Mouse (Mus musculus): Measurements from ENCODE around the gene Ucn2. TPM values are rescaled to one million over a fixed set of nuclear protein-coding genes. Genes with fewer than 3 reads are reported as not detected.

Gene Ucn2
- polyA plus RNA-seq, 1 experiment from 2014 or later = not detected

GRCm38 (mm10) chr9:108992085-108992469 lies 6.3 kb downstream of the Ucn2 start:
- H3K27ac ChIP-seq (ENCODE audit: low read depth) = peak overlapping the region; percentile 42
- DNase-seq (no peak), ATAC-seq (ENCODE audit: insufficient read depth) (no peak)
- 9% methylated on average over 18 of the region's 18 CpGs for whole genome bisulfite sequencing
- TF ChIP-seq CTCF (IDR thresholded peaks at IDR 0.05; ENCODE audit: low read depth) = no peak
- H3K4me3 ChIP-seq (ENCODE audit: low read depth, low read length) = peak overlapping the region; percentile 55
- peak overlapping the region; percentile 91 for H3K4me2 ChIP-seq
- no peaks in the 10 kb centered on the region for H3K9me3 ChIP-seq (ENCODE audit: low read depth, low read length)
- H3K36me3 ChIP-seq (ENCODE audit: insufficient read depth) = no peaks in the 10 kb centered on the region
- H3K9ac ChIP-seq = peak overlapping the region; percentile 54
- H3K27me3 ChIP-seq (ENCODE audit: insufficient read depth, low read length) = no peaks in the 10 kb centered on the region
- H3K4me1 ChIP-seq (ENCODE audit: insufficient read depth) = peaks cover 14% of the 10 kb centered on the region; the same call in 1 of the 2 replicates

GRCm38 (mm10) chr9:108992620-108993361 lies 7.0 kb downstream of the Ucn2 start:
- H3K9ac ChIP-seq = no peak overlapping the region
- H3K4me3 ChIP-seq (ENCODE audit: low read depth, low read length) = peak overlapping the region; percentile 55
- H3K27ac ChIP-seq (ENCODE audit: low read depth) = no peak overlapping the region
- 51% methylated on average over 9 of the region's 9 CpGs for WGBS
- no peaks in the 10 kb centered on the region for H3K36me3 ChIP-seq (ENCODE audit: insufficient read depth)
- H3K27me3 ChIP-seq (ENCODE audit: insufficient read depth, low read length) = no peaks in the 10 kb centered on the region
- H3K9me3 ChIP-seq (ENCODE audit: low read depth, low read length) = no peaks in the 10 kb centered on the region
- peaks cover 14% of the 10 kb centered on the region; the same call in 1 of the 2 replicates for H3K4me1 ChIP-seq (ENCODE audit: insufficient read depth)
- TF ChIP-seq CTCF (IDR thresholded peaks at IDR 0.05; ENCODE audit: low read depth) = no peak
- peak overlapping the region; percentile 91 for H3K4me2 ChIP-seq
- ATAC-seq (ENCODE audit: insufficient read depth) = no peak
- no peak for DNase-seq

DNA sequence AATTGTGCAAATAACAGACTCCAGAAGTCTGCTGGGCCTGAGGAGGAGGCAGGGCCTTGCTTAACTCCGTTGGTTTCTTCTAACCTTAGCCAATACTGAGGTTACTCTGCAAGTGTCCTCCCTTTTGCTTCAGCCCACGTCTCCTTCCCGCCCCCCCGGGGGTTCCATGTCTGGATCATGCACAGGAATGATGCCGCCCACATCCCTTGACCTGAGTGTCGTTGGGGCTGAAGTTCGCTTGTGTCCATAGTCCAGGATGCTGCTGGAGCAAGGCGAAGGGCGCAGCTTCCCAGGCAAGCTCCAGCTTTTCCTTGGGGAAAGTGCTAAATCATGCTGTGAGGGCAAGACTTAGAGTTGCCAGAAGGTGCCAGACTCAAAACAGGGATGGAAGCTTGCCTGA lies 10.6 kb downstream of the Ucn2 start:
- Histone ChIP-seq H3K4me3 (ENCODE audit: low read depth, low read length) (no peak overlapping the region), H3K9me3 (ENCODE audit: low read depth, low read length) (no peaks in the 10 kb centered on the region), H3K27me3 (ENCODE audit: insufficient read depth, low read length) (no peaks in the 10 kb centered on the region), H3K4me1 (ENCODE audit: insufficient read depth) (peaks cover 8% of the 10 kb centered on the region; the same call in 1 of the 2 replicates), H3K9ac (no peak overlapping the region), H3K27ac (ENCODE audit: low read depth) (no peak overlapping the region), H3K36me3 (ENCODE audit: insufficient read depth) (no peaks in the 10 kb centered on the region), H3K4me2 (no peak overlapping the region)
- no peak for TF ChIP-seq CTCF (IDR thresholded peaks at IDR 0.05; ENCODE audit: low read depth)
- DNase-seq (no peak), ATAC-seq (ENCODE audit: insufficient read depth) (no peak)
- 57% methylated on average over 9 of the region's 9 CpGs for WGBS

DNA sequence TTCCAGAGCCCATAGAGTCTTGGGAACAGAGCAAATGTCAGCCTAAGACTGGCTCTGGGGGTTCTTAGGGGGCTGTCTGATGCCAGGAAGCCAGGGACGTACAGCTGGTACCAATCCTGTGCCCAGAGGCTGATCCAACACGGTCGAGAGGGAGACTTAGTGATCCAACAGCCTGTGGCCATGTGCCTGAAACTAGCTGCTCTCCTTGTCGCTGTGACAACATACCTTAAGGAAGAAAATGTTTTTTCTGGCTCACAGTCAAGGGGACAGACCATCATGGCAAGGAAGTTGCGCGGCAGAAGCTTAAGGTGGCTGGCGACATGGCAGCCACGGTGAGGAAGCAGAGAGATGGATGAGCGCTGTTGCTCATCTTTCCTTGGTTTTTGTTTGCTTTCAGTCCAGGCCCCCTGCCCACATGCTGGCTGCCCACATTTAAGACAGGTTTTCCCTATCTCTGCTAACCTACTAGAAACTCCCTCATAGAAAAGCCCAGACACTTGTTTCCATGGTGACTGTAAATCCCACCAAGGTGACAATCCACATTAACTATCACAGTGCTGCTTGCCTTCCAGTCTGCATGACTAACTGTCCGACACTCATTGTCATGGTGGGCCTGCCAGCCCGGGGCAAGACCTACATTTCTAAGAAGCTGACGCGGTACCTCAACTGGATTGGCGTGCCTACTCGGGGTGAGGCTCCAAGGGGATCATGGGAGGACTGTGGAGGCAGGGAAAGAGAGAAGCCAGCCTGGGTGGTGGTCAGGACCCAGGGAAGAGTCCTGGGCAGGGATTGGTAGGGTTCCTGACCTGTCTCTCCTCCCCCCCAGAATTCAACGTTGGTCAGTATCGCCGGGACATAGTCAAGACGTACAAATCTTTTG lies 12.7 kb downstream of the Ucn2 start:
- no peaks in the 10 kb centered on the region for H3K4me1 ChIP-seq (ENCODE audit: insufficient read depth)
- no peak overlapping the region for H3K9ac ChIP-seq
- no peaks in the 10 kb centered on the region for H3K27me3 ChIP-seq (ENCODE audit: insufficient read depth, low read length)
- H3K9me3 ChIP-seq (ENCODE audit: low read depth, low read length) = no peaks in the 10 kb centered on the region
- no peak overlapping the region for H3K4me3 ChIP-seq (ENCODE audit: low read depth, low read length)
- H3K4me2 ChIP-seq = no peak overlapping the region
- 74% methylated on average over 19 of the region's 19 CpGs for whole genome bisulfite sequencing
- H3K27ac ChIP-seq (ENCODE audit: low read depth) = no peak overlapping the region
- H3K36me3 ChIP-seq (ENCODE audit: insufficient read depth) = no peaks in the 10 kb centered on the region
- no peak for TF ChIP-seq CTCF (IDR thresholded peaks at IDR 0.05; ENCODE audit: low read depth)
- DNase-seq = no peak
- no peak for ATAC-seq (ENCODE audit: insufficient read depth)

- no peak overlapping the region for H3K27ac ChIP-seq (ENCODE audit: low read depth)
- H3K4me2 ChIP-seq = no peak overlapping the region
- H3K9me3 ChIP-seq (ENCODE audit: low read depth, low read length) = no peaks in the 10 kb centered on the region
- H3K4me3 ChIP-seq (ENCODE audit: low read depth, low read length) = no peak overlapping the region
- no peaks in the 10 kb centered on the region for H3K27me3 ChIP-seq (ENCODE audit: insufficient read depth, low read length)
- TF ChIP-seq CTCF (IDR thresholded peaks at IDR 0.05; ENCODE audit: low read depth) = no peak
- H3K36me3 ChIP-seq (ENCODE audit: insufficient read depth) = no peaks in the 10 kb centered on the region
- no peak for ATAC-seq (ENCODE audit: insufficient read depth)
- no peak for DNase-seq
- no peak overlapping the region for H3K9ac ChIP-seq
- no peaks in the 10 kb centered on the region for H3K4me1 ChIP-seq (ENCODE audit: insufficient read depth)
- 68% methylated on average over 4 of the region's 4 CpGs for WGBS
These were observed 13.3 kb downstream of the Ucn2 start for GRCm38 (mm10) chr9:108999167-108999526.

- Histone ChIP-seq H3K4me3 (ENCODE audit: low read depth, low read length) (no peak overlapping the region), H3K27me3 (ENCODE audit: insufficient read depth, low read length) (no peaks in the 10 kb centered on the region), H3K36me3 (ENCODE audit: insufficient read depth) (no peaks in the 10 kb centered on the region), H3K9me3 (ENCODE audit: low read depth, low read length) (no peaks in the 10 kb centered on the region), H3K9ac (no peak overlapping the region), H3K4me1 (ENCODE audit: insufficient read depth) (no peaks in the 10 kb centered on the region), H3K4me2 (no peak overlapping the region), H3K27ac (ENCODE audit: low read depth) (no peak overlapping the region)
- 5% methylated on average over 3 of the region's 3 CpGs for WGBS
- ATAC-seq (ENCODE audit: insufficient read depth) = peak; percentile 50
- peak; percentile 99 for TF ChIP-seq CTCF (IDR thresholded peaks at IDR 0.05; ENCODE audit: low read depth)
- DNase-seq = peak; percentile 85
These were observed 14.9 kb downstream of the Ucn2 start for GRCm38 (mm10) chr9:109000726-109001125.

GRCm38 (mm10) chr9:109003201-109003600 lies 17.4 kb downstream of the Ucn2 start:
- H3K9ac ChIP-seq = no peak overlapping the region
- H3K36me3 ChIP-seq (ENCODE audit: insufficient read depth) = no peaks in the 10 kb centered on the region
- no peak overlapping the region for H3K4me2 ChIP-seq
- DNase-seq (peak; percentile 75), ATAC-seq (ENCODE audit: insufficient read depth) (no peak)
- no peak overlapping the region for H3K4me3 ChIP-seq (ENCODE audit: low read depth, low read length)
- H3K4me1 ChIP-seq (ENCODE audit: insufficient read depth) = no peaks in the 10 kb centered on the region
- H3K27me3 ChIP-seq (ENCODE audit: insufficient read depth, low read length) = no peaks in the 10 kb centered on the region
- peak; percentile 81 for TF ChIP-seq CTCF (IDR thresholded peaks at IDR 0.05; ENCODE audit: low read depth)
- 50% methylated on average over 2 of the region's 2 CpGs for WGBS
- H3K9me3 ChIP-seq (ENCODE audit: low read depth, low read length) = no peaks in the 10 kb centered on the region
- no peak overlapping the region for H3K27ac ChIP-seq (ENCODE audit: low read depth)
